Mouse (Mus musculus) right cerebral cortex, adult 2 months (tissue): ENCODE measurements at regions not wholly inside any gene's neighbourhood (a gene's known extent, or its start where the extent isn't known, plus 50 kb on each side); places are given as distances from the start of the nearest gene placed in this dataset.
"Not testable (repeated sequence)": the region's sequence is repeated elsewhere in the genome, so short reads cannot be mapped to it uniquely, and the experiment has no call there.

ENCODE experiments used
- DNase-seq, 2 experiments: peaks; one replicate each; pipeline ENCODE4 v3.0.0; 2021 to 2022; ENCODE audit warnings: low spot score in 2 of 2

DNA sequence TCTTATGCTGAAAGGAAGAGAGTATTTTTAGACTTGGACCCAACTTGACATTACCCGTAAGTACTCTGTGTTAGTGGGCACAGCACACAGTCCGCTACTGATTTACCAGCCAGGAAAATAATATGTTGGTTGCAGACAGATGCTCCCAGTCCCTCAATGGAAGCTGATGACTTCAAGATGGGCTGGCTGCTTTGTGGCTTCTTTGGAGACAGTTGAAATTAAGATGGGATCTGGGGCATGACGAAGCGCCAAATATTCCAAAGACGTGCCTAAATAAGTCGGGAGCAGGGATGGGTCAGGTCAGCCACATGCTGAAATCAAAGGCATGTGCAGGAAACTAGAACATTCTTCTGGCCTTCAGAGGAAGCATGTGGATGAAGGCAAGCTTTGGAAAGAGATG is 321.8 kb upstream of the Cdh5 start:
- no peak for DNase-seq

DNA sequence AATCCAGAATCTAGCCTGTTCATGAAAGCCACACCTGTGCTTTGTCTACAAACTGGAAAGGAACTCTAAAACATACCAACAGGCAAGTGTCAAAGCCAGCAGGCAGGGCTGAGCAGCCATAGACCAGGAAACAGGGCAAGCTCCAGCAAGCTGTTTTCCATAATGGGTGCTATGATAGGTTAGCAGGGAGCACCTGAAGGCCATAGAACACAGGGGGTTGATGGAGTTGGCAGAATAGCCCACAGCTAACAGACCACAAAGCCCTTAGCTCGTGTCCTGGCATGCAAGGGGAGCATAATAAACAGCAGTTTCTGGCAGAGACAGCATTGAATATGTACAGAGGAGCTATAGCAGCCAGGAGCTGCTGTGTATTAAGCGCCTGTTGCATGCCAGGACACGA is 313.1 kb upstream of the Cdh5 start:
- DNase-seq: no peak

DNA sequence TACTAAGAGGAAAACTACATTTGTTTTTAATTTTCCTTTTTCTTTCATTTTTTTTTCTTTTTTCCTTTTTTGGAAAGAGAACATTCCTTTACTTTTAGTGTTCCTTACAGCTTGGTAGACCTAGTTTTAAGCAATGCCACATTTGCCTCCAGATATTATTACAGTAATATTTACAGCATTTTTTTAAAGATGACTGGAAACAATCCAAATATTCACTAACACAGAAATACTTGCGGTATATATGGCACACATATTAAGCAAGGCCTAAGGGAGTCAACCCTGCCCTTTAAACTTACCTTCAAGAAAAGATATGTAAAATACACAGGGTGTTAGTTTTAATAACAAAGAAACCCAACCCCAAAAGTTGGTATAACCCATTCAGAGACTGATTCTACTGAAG is 308.1 kb upstream of the Cdh5 start:
- no peak for DNase-seq

DNA sequence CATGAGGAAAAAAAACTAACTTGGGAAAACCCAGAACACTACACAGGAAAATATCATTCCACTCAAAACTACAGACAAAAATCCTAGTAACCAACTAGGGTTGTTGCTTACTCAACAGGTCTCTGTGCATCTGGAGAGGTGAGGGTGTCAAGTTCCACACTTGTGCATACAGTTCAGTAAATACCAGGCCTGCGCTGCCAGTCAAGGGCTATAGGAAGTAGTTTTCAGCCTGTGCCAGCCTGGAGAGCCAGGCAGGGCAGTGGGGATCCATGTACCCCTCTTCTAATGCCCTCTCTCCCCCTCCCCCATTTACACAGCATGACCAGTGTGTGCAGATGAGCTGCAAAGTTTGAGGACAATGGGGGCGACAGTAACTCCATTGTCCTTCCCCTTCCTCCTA is 302.8 kb upstream of the Cdh5 start:
- not testable (repeated sequence) for DNase-seq

DNA sequence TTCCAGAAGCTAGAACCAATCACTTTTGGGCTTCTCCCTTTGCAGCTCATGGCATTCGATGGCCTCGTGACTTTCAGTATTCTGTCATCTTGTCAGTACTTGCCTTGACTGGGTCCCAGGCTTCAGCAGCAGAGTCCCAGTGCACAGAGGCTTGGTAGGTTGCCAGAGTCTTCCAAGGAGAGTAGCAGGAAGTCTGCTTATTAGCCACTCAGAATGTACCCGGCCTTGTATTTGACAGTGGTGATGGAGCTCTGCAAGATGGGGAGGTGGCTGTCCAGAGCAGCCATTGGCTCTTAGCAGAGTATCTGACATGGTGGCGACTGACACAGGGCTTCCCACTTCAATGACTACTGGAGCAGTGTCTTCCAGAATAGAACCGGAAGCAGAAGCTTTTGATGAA is 293.3 kb upstream of the Cdh5 start:
- DNase-seq: no peak

DNA sequence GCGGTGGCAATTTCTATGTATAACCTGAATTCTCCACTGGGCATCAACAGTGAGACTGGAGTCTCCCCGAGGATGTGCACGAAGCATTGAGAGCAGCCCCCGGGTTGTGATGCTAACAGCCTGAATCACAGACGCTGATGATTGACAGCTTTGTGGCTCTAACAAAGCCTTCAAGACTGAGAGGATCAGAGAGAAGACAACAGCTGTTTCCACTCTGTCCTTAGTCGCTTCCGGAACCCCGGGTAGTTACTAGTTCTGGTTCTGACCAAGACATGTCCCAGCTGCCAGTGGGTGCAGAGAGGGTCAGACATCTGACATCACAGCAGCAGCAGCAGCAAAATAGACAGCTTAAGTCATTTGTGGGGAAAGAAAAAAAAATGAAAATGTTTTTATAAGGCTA is 292.8 kb upstream of the Cdh5 start:
- DNase-seq: no peak

DNA sequence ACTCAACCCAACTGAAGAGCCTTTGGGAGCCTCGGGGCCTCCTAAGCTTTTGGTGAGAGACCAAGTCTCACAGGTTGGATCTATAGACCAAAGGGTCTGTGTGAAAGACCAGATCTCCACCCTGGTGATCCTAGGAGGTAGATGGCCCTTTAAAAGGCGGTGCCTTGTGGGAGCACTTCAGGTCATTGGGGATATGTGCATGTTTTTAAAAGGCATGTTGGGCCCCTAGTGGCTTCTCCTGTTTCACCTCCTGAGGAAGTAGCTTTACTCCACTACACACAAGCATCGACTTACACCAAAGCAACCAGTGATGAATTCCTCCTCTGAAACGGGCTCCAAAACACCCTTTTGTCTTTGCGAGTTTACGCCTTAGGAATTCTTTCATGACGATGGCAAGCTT is 292.3 kb upstream of the Cdh5 start:
- DNase-seq: no peak

DNA sequence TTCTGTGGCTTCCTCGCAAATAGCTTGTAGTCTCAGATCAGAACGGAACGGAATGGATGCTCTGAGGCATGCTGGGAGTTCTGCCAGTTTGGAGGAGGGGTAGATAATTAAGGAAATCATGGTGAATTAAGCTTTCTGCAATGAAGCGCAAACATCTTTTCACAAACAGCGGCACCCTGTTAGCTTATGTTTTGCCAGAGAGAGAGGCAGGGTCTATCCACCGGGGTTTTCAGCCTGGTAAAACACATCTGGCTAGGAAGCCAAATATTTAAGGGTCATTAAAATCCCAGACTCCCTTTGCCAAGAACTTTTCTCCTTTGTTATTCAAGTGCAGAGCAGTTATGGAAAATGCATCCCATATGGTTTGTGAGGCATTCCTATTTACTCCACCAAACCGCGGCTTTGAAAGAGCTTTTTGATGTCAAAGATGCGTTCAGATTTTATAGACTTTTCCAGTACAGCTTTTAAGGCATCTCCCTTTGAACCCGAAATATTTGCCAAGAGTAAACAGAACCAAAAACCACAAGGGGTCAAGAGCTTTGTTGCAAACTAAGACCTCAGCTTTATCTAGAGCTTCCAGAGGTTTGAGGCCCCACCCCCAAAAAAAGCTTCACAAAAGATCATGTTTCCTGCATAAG is 287.4 kb upstream of the Cdh5 start:
- peak in 1 of 2 experiments; percentile 9 for DNase-seq

DNA sequence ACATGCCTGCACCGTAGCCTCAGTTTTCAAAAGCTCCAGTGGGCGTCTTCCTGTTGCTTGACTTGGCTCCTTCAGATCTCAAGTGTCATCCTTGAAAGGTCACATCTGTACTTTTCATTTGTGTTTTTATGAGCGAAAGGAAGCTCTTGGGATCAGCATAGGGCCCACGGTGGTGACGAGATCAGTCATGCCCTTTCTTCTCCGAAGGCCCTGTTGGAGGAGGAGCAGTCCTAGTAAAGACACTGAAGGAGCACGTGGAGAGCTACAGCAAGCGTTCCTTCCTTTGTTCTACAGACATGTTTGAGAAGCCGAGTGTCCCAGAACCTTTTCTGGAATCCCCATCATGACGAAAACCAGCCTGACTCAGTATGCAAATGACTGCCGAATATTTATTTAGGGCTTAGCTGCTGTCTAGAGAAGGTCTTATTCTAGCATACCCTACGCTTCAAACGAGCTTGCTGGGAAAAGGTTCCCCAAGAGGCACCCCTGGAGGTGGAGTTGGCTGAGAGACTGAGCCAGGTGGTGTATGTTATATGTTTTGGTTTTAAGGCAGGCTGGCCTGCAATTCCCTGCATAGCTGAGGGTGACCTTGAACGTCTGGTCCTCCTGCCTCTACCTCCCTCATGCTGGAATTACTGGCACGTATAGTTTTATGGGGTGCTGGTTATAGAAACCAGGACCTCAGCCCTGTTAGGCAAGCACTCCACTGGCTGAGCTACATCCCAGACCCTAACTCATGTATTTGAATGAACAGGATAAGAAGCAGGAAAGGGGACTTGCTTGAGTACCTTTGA is 285.1 kb upstream of the Cdh5 start:
- no peak for DNase-seq

DNA sequence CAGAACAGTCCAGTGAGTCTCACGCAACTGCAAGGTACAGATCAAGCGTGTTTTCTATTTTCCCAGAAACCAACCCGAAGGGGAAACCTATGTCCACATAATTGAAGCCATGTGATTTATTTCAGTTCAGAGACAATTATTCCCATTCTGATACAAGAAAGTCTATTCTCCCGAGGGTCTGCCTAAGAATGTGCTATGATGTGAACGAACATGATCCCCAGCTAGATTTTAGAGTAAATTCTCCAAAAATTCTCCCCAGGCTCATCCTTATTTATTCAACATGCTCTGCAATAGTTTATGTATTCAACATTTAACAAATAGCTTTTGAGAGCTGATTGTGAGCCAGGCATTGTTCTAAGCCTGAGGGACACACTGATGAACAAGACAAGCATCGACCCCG is 277.9 kb upstream of the Cdh5 start:
- no peak for DNase-seq

DNA sequence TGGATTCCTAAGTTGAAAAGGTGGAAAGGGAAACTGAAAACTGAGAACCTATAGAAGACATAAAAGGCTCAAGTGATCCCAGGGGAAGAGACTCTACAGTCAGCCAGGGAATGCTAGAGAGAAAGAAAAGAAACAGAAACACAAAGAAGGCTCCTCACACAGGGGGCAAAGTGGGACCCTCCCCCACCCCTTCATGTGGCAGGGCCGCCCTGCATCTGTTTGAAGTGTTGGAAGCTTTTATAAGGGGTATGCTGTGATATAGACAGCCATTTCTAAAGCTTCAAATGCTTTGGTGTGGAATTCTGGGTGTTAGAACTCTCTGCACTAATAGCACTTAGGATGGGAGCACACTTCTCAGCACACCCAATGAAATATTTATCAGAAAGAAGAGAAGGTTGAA is 276.7 kb upstream of the Cdh5 start:
- DNase-seq: no peak

DNA sequence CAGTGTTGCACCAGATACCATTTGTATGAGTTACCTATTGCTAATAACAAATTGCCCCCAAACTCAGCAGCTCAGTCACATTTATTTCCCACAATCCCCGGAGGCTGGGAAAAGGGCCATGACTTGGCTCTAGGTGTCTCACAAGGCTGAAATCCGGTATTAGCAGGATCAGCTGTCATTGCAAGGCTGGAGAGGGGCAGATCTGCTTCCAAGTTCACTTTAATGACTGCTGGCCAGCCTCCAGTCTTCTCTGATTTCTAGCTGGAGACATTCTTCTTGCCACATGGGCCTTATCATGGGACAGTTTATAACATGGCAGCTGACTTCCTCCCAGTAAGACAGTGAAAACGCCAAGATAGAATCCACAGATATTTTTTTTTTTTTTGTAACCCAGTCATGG is 276.1 kb upstream of the Cdh5 start:
- DNase-seq: no peak

DNA sequence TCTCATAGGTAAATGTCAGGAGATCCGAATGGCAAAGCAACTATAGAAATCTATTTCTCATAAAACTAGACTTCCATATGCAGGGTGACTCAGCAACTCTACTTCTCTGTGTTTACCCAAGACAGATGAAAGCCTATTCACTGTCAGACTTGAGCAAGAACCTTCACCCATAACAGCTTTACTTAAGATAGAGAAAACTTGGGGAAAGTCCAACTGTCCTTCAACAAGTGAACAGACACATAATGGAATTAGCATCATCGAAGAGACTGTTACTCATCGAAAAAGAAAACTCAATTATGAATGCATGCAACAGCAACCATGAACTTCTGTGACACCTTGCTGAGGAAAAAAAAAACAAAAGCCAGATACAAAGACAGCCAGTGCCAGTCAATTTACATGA is 271.0 kb upstream of the Cdh5 start:
- DNase-seq: no peak

DNA sequence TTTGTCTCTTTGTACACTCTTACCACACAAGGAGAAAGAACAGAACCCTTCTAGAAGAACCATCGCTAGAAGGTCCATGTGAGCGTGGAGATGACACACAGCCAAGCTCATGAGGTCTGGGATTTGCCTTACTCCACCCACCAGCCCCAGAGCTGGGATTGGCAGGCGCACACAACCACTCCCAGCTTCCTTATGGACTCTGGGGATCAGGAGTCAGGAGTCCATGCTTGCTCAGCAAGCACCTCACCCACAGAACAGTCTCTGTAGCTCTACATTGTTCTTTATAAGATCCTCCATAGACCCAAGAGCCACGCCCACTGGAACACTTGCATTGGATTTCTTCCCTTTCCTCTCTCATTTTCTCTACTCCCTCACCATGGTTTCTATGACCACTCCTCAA is 261.4 kb upstream of the Cdh5 start:
- DNase-seq: no peak

DNA sequence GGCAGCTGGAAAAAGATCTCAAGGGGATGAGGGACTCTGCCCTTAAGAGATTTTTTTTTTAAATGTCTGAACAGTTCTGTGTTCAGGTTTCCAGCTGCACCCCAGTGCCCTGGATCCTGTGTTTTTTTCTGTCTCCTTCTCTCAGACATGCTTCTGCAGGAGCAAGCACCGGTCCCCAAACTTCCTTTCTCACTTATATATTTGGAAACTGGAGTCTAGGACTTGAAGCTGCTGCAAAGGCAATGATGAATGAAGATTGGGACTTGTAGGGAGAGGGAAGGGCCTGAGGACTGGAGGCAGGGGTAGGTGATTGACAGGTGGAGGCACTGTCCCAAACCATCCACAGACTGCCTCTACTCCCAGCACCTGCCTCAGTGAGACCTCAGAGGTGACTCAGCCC is 255.5 kb upstream of the Cdh5 start:
- DNase-seq: no peak

DNA sequence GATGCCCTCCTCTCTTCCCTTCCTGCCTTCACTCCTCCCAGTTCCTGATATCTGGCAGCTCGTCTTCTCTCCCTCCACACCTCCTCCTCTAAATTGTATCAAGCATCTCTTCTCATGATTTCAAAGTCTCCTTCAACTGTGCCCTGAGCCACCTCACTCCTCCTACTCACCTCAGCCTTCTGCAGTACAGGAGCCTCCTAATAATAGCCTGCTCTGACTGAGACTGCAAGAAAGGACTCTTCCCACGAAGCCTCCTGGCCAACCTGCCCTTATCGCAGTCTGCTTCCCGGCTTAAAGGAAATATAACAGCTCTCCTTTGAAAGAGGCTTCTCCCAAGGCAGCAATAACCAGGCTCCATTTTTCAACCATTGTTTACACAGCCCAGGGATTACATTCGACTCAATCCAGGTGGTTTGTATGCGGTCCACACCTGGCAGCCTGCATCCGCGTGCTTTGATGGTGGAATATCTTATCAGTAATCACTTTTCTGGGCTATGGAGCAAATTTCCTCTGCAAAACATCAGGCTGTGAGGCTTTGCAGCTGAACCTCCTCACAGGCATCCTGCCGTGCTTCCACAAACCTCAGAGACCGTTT is 254.9 kb upstream of the Cdh5 start:
- DNase-seq: peak; percentile 28 to 37

DNA sequence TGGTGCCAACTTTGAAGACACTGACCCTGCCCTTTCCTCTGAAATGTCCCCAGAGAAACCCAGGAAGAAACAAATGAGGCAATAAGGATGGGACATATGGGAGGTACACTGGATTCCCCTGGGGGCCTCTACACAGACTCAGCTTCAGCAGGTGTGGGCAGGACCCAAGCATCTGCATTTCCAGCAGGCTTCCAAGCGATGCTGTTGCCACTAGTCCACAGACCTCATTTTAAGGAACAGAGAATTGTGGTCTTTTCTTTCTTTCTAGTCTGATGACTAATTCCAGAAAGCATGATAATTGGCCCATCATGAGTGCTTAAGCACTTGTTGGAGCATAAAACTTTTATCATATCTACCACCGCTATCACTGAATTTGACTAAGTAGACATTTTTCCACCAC is 251.6 kb upstream of the Cdh5 start:
- DNase-seq: no peak

DNA sequence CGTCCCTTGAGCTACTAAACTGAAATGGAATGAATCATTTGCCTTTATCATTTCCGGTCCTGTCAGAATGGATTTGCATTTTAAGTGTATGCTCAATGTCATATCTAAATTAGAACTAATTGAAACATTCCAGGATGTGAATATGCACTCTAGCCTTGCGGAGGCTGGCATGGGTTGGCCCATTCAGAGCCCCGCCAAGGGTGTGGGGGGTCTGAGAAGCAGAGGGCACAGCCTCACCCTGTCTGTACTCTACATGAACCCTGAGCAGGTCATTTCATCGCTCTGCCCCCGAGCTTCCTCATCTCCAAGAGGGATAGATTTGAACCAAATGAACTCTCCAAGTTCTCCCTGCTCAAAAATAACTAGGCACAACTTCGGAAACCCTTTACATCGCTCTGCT is 250.1 kb upstream of the Cdh5 start:
- DNase-seq: no peak

DNA sequence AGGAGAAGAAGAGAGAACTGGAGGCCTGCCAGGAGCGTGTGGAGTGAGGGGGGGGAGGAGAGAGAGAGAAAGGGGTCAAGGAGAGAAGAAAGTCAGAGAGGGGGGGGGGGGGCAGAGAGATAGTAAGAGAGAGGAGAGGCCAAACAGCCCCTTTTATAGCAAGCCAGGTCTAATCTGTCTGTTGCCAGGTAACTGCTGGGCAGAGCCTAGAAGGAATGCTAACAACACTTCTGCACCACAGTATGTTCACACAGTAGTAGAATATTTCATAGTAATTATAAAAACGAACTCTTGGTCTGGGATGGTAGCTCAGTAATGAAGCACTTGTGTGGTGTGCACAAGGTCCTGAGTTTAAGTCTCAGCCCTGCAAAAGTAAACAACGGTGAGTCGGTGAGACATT is 248.4 kb upstream of the Cdh5 start:
- DNase-seq: no peak

DNA sequence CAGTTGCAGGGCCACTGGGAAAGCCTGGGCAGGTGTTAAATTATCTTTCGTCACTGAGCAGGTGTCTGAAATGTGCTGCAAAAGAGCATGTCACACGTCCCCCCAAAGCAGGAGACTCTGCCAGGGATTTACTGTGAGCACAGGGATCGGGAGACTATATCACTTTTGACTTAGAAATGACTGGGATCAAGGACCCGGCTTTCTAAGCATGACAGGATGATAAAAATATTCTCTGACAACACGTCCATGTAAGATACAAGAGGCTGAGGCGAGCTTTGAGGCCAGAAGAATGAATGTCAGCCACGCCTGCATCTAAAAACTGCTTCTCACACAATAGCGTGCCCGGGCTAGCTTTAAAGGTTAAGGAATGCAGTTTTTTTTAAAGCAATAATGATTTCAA is 246.1 kb upstream of the Cdh5 start:
- DNase-seq: no peak

DNA sequence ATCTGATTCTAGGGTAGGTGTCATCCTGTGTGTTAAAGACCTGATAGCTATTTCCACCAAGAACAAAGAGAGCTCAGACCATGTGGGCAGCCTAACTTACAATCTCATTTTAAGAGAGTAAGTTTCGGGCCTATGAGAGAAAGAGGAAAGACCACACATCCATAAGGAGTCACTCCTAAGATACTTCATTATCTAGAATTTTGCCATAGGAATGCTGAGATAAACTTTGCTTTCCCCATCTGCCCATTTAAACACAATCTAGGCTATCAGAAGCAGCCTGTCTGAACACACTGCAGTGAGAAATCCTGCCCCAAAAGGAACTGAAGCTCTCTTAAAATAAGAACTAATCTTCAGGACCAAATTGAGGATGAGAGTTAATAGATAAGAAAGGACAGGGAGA is 242.3 kb upstream of the Cdh5 start:
- DNase-seq: no peak

DNA sequence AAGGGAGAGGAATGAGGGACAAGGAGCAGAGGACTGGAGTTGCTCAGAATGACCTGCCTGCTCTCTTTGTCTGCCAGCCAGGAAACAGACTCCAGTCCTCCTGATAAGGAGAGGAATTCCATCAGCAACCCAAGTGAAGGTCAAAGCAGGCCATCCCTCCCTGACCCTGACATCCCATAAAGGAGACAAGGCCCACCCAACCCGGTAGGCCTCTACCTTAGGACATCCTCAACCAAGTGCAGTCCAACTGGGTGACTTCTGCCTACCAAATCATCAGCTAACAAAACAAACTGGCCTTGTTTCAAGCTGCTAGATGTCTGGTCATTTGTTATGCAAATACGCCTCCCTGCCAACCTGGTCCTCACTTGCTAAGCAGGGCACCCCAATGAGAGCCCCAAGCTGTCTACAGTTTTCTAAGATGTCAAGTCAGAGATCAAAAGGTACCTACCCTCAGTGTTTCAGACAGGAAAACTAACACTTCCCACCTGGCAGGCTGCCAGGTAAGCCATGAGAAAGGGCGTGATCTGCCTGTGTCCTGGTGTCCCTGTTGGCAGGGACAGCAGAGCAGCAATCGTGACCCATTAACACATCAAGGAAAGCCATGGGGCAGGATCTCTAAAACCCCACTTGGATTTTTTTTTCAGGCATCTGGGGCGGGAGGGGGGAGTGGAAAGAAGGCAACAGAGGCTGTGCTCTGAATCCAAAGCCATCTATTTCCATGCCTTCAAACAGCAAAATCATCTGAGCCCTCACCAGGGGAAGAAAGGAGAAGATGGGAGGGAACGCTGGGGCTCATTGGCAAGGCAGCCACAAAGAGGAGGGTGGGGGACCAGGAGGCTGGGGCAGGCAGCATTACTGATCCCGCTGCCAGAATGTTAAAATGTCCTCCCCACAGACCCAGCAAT is 227.6 kb upstream of the Cdh5 start:
- no peak for DNase-seq
